ENCODE assay signal across 26 mouse cellular contexts in the genomic region with DNA sequence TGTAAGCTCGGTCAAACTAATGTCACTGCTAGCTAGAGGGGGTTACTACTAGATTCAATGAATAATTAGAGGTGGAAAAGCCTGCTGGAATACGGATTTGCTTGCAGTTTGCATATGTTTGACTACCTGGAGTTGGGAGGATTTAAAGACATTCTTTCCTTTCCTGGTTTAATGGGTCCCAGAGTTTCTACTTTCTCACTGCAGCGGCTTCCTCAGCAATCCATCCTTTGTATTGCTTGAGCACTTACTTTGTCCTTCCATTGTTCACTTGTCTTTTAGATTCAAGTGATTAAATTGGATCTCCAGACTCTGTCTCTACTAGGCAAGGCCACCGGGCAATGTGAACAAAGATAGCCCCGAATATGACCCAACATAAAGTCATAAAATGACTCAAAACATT.
"Had no signal": no experiment of that assay in that cellular context is flagged by ENCODE, and none has a peak within 500 bp of the region (broad histone marks: within the 10 kb centered on the region; RNA-seq: fewer than 3 reads in every experiment).

No protein-coding gene starts in this region.

- H3K36me3 ChIP-seq: heart, embryonic 13.5 days; heart, embryonic 15.5 days; hindbrain, embryonic 13.5 days; hindbrain, embryonic 15.5 days; kidney, embryonic 15.5 days; limb, embryonic 10.5 days; limb, embryonic 12.5 days; liver, embryonic 13.5 days; liver, embryonic 15.5 days had no signal

- H3K9me3 ChIP-seq: heart, embryonic 13.5 days; heart, embryonic 15.5 days; hindbrain, embryonic 13.5 days; hindbrain, embryonic 15.5 days; kidney, embryonic 15.5 days; limb, embryonic 10.5 days; limb, embryonic 12.5 days; liver, embryonic 13.5 days; liver, embryonic 15.5 days had no signal

- H3K27me3 ChIP-seq: heart, embryonic 13.5 days; heart, embryonic 15.5 days; hindbrain, embryonic 13.5 days; hindbrain, embryonic 15.5 days; kidney, embryonic 15.5 days; limb, embryonic 12.5 days; liver, embryonic 13.5 days; liver, embryonic 15.5 days had no signal

- H3K27ac ChIP-seq: heart, adult 2 months; heart, embryonic 13.5 days; heart, embryonic 15.5 days; hindbrain, embryonic 13.5 days; hindbrain, embryonic 15.5 days; hindbrain, postnatal 0 days; kidney, embryonic 15.5 days; kidney, postnatal 0 days; limb, embryonic 10.5 days; limb, embryonic 12.5 days; liver, embryonic 13.5 days; liver, embryonic 15.5 days had no signal

- ATAC-seq: hindbrain, postnatal 0 days had no signal

- H3K9ac ChIP-seq: heart, embryonic 13.5 days; heart, embryonic 15.5 days; hindbrain, embryonic 13.5 days; hindbrain, embryonic 15.5 days; kidney, embryonic 15.5 days; limb, embryonic 12.5 days; liver, embryonic 13.5 days; liver, embryonic 15.5 days had no signal

- H3K4me3 ChIP-seq: heart, adult 2 months; heart, embryonic 13.5 days; heart, embryonic 15.5 days; hindbrain, embryonic 13.5 days; hindbrain, embryonic 15.5 days; kidney, embryonic 15.5 days; limb, embryonic 10.5 days; limb, embryonic 12.5 days; liver, embryonic 13.5 days; liver, embryonic 15.5 days had no signal

- H3K4me2 ChIP-seq: heart, embryonic 11.5 days; heart, embryonic 13.5 days; heart, embryonic 15.5 days; hindbrain, embryonic 13.5 days; hindbrain, embryonic 15.5 days; kidney, embryonic 15.5 days; limb, embryonic 12.5 days; liver, embryonic 11.5 days; liver, embryonic 13.5 days; liver, embryonic 15.5 days had no signal

- DNase-seq: gastrocnemius, postnatal 14 days; gastrocnemius, postnatal 36 days; heart, adult 2 months; heart, postnatal 14 days; heart, postnatal 36 days; kidney, adult 11 months; kidney, adult 2 months; kidney, adult 9 months; kidney, postnatal 14 days; kidney, postnatal 36 days; layer of hippocampus, adult 9-11 months; layer of hippocampus, postnatal 36 days; liver; liver, embryonic 13.5 days had no signal
